Mouse (Mus musculus): ENCODE measurements around the gene Tatdn2. TPM values are rescaled to one million over a fixed set of nuclear protein-coding genes. Genes with fewer than 3 reads are reported as not detected.
A peak's percentile ranks its signal among the peaks of the same experiment; 100 is the strongest.

The Tatdn2 gene
- polyA plus RNA-seq, 1 experiment from 2014 or later: 0.61 TPM

DNA sequence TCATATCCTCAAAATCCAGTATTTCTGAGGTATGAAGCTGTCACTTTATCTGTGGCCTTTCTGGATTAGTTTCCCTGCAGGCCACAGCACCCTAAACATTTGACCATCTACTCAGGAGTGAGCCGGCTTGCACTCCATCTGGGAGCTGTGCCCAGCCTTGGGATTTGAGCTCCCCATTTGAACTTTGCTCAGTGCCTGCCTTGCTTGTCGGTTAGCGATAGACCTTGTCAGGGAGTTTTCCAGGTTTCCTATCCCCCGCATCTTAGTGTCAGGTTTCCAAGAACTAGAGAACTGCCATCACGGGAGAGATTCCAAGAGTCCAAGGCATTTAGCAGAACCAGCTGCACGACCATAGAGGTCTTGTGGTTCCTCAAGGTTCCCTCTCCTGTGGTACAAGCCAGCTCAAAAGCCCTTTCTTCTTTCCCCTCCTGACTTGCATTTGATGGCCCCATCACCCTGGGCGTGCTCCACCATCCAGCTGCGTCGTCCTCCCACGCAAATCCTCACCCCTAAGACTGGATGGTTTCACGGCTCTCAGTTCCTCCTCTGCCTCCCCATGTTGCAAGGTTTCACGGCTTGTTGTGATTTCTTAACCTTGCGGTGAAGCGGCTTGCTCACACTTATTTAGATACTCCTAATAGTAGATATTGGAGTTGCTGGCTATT, 19.6 kb upstream of the Tatdn2 start:
- Histone ChIP-seq H3K36me3 (no peaks in the 10 kb centered on the region), H3K27me3 (no peaks in the 10 kb centered on the region), H3K27ac (replicated peaks) (no peak overlapping the region), H3K4me1 (replicated peaks) (no peaks in the 10 kb centered on the region), H3K4me3 (no peak overlapping the region), H3K9ac (no peak overlapping the region), H3K9me3 (no peaks in the 10 kb centered on the region), H3K4me2 (no peak overlapping the region)
- ATAC-seq (ENCODE audit: low read depth): no peak
- 82% methylated on average over 14 of the region's 14 CpGs for WGBS

DNA sequence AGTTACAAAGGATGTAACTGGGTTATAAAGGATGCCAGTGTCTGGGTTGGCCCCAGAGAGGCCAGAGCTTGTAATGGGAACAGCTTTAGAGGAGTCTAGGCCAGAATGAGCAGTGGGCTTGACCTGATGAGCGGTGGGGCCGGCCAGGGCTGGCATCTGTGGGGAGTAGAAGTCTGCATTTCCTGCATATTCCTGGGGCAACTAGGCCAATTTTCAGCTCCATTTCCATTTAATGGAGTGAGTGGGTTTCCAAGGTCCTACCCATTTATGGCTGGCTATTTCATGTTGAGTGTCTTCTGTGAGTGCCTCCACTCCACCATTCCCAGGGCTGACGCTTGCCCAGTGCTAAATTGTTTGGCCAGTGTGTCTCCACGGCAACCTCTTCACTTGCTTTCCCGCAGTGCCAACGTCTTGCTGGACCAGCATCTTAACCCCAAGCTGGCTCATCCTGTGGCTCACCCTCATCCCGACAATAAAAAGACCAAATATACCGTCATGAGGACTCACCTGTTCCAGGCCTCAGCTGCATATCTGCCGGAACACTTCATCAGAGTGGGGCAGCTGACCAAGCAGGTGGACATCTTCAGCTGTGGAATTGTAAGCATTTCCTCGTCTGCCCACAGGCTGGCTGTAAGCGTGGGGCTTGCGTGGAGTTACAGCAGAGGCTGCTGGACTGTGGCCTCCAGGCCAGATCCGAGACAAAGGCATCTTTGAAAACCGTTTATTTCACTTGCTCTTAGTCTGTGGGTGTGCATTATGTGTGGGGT, 18.4 kb upstream of the Tatdn2 start:
- H3K9ac ChIP-seq: no peak overlapping the region
- no peak overlapping the region for H3K27ac ChIP-seq (replicated peaks)
- H3K4me2 ChIP-seq: no peak overlapping the region
- WGBS: 70% methylated on average over 14 of the region's 14 CpGs
- H3K4me1 ChIP-seq (replicated peaks): no peaks in the 10 kb centered on the region
- ATAC-seq (ENCODE audit: low read depth): no peak
- no peaks in the 10 kb centered on the region for H3K36me3 ChIP-seq
- no peaks in the 10 kb centered on the region for H3K9me3 ChIP-seq
- H3K27me3 ChIP-seq: no peaks in the 10 kb centered on the region
- no peak overlapping the region for H3K4me3 ChIP-seq

DNA sequence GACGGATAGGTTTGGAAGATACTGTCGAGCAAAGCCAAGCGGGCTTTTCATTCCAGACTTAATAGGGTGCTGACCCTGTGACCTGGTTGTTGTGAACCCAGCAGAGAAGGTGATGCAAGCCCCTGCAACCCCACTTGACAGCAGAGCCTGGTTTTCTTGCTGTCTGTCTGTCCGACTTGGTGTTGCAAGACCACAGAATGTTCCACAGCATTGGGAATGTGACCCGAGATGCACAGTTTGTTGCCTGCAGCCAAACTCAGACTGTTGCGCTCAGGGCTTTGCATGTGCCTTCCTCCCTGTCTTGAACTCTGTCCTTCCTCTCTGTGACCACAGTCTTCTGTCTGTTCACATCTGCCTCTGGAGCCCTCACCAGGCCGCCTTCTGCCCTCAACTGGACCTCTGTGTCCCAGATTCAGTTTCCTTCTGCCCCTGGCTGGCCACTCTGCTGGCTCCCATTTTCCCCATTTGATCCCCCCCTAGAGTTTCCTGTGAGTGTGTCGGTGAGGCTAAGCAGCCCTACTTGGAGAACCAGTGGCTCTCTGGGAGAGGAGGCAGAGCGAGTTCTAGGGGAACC, 16.8 kb upstream of the Tatdn2 start:
- WGBS: 86% methylated on average over 9 of the region's 9 CpGs
- Histone ChIP-seq H3K4me1 (replicated peaks) (no peaks in the 10 kb centered on the region), H3K9me3 (no peaks in the 10 kb centered on the region), H3K36me3 (no peaks in the 10 kb centered on the region), H3K4me3 (no peak overlapping the region), H3K4me2 (no peak overlapping the region), H3K9ac (no peak overlapping the region), H3K27me3 (no peaks in the 10 kb centered on the region), H3K27ac (replicated peaks) (no peak overlapping the region)
- ATAC-seq (ENCODE audit: low read depth): no peak

DNA sequence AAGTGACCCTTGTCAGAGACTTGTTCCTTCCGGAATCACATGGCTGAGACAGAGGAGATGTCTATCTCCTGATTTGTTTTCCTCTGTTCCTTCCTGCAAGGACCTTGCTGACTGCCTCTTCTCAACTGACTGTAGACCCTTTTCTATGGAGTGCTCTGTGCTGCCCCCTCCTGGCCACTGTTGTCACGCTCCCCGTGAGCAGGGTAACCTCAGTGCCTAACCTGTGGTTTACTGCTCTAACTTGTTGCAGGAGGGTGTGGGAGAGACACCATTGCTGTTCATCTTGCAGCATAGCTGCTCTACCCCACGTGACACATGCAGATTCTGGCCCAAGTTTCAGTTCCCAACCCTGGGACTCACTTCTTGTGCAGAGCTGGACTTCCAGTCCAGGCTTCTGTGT, 15.6 kb upstream of the Tatdn2 start:
- Histone ChIP-seq H3K27ac (replicated peaks) (no peak overlapping the region), H3K9ac (no peak overlapping the region), H3K27me3 (no peaks in the 10 kb centered on the region), H3K4me1 (replicated peaks) (no peaks in the 10 kb centered on the region), H3K9me3 (no peaks in the 10 kb centered on the region), H3K4me3 (no peak overlapping the region), H3K36me3 (no peaks in the 10 kb centered on the region), H3K4me2 (no peak overlapping the region)
- ATAC-seq (ENCODE audit: low read depth): no peak; the same call in 1 of the 2 replicates
- 17% methylated on average over 4 of the region's 4 CpGs for WGBS

DNA sequence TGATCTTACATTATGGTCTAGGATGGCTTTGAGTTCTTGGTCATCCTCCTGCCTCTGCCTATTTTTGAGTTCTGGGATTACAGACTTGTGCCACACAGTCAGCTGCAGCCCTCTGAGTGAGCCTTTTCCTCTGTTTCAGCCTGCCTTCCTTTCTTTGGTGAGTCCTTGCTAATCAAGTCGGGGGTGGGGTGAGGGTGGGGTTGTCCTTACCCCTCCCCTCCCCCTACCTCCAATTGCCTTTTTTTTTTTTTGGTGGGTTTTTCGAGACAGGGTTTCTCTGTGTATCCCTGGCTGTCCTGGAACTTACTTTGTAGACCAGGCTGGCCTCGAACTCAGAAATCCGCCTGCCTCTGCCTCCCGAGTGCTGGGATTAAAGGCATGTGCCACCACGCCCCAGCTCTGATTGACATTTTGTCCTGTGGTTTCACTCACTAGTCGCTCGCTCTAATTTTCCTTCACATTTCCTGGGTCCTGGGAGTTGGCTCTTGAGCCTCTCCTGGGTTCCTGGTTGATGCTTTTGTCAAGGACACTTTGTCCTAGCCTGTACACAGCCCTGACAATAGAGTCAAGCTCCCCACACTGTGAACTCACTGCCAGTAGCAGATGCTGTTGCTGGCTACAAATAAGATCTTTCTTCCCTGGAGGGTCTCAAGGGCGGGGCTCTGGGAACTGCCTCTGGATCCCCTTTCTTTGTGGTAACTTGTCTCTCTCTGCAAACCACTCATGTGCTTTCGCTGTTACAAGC, 13.6 kb upstream of the Tatdn2 start:
- H3K36me3 ChIP-seq: no peaks in the 10 kb centered on the region
- no peak overlapping the region for H3K4me3 ChIP-seq
- no peak overlapping the region for H3K9ac ChIP-seq
- H3K4me1 ChIP-seq (replicated peaks): no peaks in the 10 kb centered on the region
- H3K9me3 ChIP-seq: no peaks in the 10 kb centered on the region
- no peak for ATAC-seq (ENCODE audit: low read depth)
- no peak overlapping the region for H3K4me2 ChIP-seq
- H3K27me3 ChIP-seq: no peaks in the 10 kb centered on the region
- 83% methylated on average over 10 of the region's 10 CpGs for WGBS
- no peak overlapping the region for H3K27ac ChIP-seq (replicated peaks)

DNA sequence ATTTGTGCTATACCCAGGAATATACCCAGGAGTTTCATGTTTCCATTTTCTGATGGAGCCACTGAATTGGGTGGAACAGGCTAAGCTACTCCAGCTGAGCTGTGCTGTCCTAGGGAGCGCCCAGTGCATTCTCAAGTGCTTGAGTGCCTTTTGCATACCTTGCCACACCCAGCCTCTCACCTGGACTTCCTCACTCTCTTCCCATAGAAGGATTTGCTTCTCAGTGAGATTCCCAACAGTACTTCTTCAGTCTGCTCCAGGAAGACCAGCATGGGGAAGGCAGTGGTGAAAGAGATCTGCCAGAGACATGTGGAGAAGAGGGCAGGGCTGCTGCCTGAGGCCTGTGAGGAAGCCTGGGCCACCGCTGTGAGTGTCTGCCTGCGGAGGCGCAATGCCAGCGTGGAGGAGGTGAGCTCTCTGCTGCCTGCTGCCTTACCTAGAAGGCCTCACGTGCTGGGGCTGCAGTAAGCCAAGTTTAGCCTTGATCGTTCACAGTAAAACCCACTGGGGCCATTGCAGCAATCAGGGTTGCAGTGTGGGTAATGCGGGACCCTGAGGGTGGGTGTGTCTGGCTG, 10.2 kb upstream of the Tatdn2 start:
- Histone ChIP-seq H3K36me3 (no peaks in the 10 kb centered on the region), H3K9ac (no peak overlapping the region), H3K4me3 (no peak overlapping the region), H3K27me3 (no peaks in the 10 kb centered on the region), H3K4me2 (no peak overlapping the region), H3K4me1 (replicated peaks) (peaks cover 15% of the 10 kb centered on the region), H3K9me3 (no peaks in the 10 kb centered on the region), H3K27ac (replicated peaks) (no peak overlapping the region)
- 47% methylated on average over 8 of the region's 8 CpGs for WGBS
- no peak for ATAC-seq (ENCODE audit: low read depth)

DNA sequence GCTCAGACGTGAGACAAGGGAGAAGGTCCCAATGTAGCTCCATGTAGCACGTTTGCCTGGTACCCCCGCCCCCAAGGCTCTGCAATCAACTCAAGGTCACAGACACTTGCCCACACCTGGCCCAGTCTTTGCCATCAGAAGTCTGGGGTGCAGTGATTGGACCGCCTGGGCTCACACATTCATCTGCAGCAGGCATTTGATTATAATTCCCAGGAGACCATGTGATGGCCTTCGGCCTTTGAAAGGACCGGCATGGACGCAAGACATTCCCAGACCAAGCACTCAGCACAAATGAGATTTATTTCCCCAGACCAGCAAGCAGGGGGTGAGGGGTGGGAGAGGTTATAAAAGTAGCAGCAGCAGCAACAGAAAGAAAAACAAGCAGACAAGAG, 6.8 kb upstream of the Tatdn2 start:
- Histone ChIP-seq H3K27me3 (no peaks in the 10 kb centered on the region), H3K36me3 (no peaks in the 10 kb centered on the region), H3K4me1 (replicated peaks) (peaks cover 15% of the 10 kb centered on the region), H3K4me3 (no peak overlapping the region), H3K9me3 (no peaks in the 10 kb centered on the region), H3K9ac (no peak overlapping the region), H3K4me2 (peak overlapping the region; percentile 40; the same call in 1 of the 2 replicates), H3K27ac (replicated peaks) (peak overlapping the region; percentile 65)
- WGBS: 13% methylated on average over 7 of the region's 7 CpGs
- ATAC-seq (ENCODE audit: low read depth): peak; percentile 64; the same call in 1 of the 2 replicates

DNA sequence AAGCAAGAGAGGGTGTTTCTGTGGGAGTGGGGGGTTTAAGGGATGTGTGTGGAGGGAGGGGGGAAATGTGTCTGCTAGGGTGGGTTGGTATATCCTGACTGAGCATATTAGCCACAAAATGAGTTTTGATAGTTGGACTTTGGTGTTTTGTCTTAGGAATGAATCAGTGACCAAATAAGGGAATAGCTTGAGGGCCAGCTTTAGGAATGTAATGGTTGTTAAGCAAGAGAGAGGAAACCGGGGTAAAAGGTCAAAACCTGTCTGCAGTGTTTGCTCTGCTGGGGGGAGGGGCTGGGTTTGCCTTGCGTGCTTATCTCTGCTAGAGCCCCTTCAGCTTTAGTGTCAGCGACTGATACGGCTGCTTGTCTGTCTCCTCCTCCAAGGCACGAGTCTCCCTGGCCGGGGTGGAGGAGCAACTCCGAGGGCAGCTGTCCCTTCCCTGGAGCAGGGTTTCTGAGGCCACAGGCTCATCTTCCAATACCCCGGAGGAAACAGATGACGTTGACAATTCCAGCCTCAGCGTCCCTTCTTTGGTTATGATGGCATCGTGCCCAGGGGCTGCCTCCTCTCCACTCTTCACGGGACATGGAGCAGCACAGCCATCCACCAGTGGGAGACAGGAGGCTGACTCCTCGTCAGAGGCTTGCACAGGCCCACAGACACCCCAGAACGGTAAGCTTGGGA, 6.3 kb upstream of the Tatdn2 start:
- Histone ChIP-seq H3K36me3 (no peaks in the 10 kb centered on the region), H3K27ac (replicated peaks) (peak overlapping the region; percentile 65)

DNA sequence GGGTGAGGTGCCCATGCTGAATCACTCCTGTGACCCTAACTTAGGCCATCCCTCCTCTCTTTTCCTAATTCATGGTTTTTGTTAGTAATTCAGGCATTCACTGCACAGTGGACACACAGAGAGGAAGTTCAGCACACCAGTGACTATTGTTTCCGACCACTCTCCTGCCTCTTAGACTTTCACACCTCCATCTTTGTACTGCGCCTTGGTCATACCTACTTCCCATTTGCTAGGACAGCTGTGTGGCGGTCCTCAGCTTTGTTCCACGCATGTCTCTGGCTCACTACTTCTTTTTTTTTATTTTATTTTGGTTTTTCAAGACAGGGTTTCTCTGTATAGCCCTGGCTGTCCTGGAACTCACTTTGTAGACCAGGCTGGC, 5.8 kb upstream of the Tatdn2 start:
- Histone ChIP-seq H3K9ac (peak overlapping the region; percentile 46), H3K4me1 (replicated peaks) (peaks cover 18% of the 10 kb centered on the region), H3K27ac (replicated peaks) (peak overlapping the region; percentile 50), H3K4me3 (no peak overlapping the region; the same call in 1 of the 2 replicates), H3K27me3 (no peaks in the 10 kb centered on the region), H3K36me3 (no peaks in the 10 kb centered on the region), H3K4me2 (peak overlapping the region; percentile 40), H3K9me3 (no peaks in the 10 kb centered on the region)
- WGBS: 73% methylated on average over 4 of the region's 4 CpGs
- no peak for ATAC-seq (ENCODE audit: low read depth)

More for the DNA sequence above, 6.3 kb upstream of the Tatdn2 start:
- 4% methylated on average over 14 of the region's 14 CpGs for WGBS
- Histone ChIP-seq H3K4me1 (replicated peaks) (peaks cover 15% of the 10 kb centered on the region), H3K27me3 (no peaks in the 10 kb centered on the region), H3K9me3 (no peaks in the 10 kb centered on the region), H3K4me2 (peak overlapping the region; percentile 40), H3K9ac (peak overlapping the region; percentile 46), H3K4me3 (no peak overlapping the region; the same call in 1 of the 2 replicates)
- peak; percentile 22; the same call in 1 of the 2 replicates for ATAC-seq (ENCODE audit: low read depth)

DNA sequence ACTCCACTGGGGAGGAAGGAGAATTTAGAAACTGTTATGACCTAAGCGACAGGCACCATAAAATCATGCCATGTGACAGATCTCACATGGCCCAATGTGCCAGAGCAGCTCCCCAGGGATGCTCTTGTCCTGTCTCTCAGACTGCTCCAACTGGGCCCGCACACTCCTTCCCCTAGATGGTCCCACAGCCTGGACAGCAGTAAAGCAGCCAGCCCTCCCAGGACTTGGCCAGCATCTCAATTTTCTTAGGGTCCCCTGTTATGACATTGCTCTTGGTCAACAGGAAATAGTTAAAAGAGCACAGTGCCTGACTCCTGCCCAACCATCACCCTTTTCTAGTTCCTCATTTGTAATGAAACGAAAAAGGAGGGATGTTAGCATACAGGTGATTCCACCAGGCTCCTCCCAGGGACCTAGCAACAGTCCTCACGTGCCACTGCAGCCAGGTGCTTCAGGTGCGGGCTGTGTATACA, 4.2 kb upstream of the Tatdn2 start:
- ATAC-seq (ENCODE audit: low read depth): no peak
- Histone ChIP-seq H3K4me3 (no peak overlapping the region), H3K27ac (replicated peaks) (no peak overlapping the region), H3K27me3 (no peaks in the 10 kb centered on the region), H3K4me1 (replicated peaks) (peaks cover 23% of the 10 kb centered on the region), H3K9me3 (no peaks in the 10 kb centered on the region), H3K4me2 (no peak overlapping the region), H3K36me3 (no peaks in the 10 kb centered on the region), H3K9ac (no peak overlapping the region)
- 84% methylated on average over 5 of the region's 5 CpGs for WGBS

DNA sequence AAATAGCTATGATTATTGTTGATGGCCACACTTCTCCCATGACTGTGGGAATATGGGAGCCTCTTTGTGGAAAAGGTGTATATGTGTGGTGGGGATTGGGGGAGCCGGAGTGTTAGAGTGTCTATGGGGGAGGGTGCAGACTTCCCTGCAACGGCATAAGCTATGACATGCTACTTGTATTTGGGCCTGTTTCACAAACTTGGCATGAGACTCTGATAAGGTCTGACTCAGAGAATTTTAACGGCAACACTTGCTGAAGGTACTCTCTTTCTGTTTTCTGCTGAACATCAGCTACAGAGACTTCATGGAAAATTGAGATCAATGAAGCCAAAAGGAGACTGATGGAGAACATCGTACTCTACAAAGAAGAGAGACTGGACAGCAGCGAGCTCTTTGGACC, 3.5 kb upstream of the Tatdn2 start:
- Histone ChIP-seq H3K27me3 (no peaks in the 10 kb centered on the region), H3K36me3 (no peaks in the 10 kb centered on the region), H3K9me3 (no peaks in the 10 kb centered on the region), H3K9ac (no peak overlapping the region), H3K4me2 (no peak overlapping the region), H3K27ac (replicated peaks) (no peak overlapping the region), H3K4me3 (no peak overlapping the region), H3K4me1 (replicated peaks) (peaks cover 29% of the 10 kb centered on the region)
- WGBS: 96% methylated on average over 5 of the region's 5 CpGs
- no peak for ATAC-seq (ENCODE audit: low read depth)
